Mouse (Mus musculus) limb, embryonic 10.5 days (tissue): Measurements from ENCODE around the gene Pop7. TPM values are rescaled to one million over a fixed set of nuclear protein-coding genes. Genes with fewer than 3 reads are reported as not detected.
A peak's percentile ranks its signal among the peaks of the same experiment; 100 is the strongest.

Experiments
- DNase-seq: peaks from one replicate; pipeline ENCODE4 v3.0.0-alpha.2; 2017; ENCODE audit warnings: low spot score
- H3K27ac ChIP-seq: fragments of 300-500 bp; sonication (generic); 2 replicates; pipeline ENCODE4 v1.5.1; 2016; ENCODE audit warnings: mild to moderate bottlenecking
- H3K27me3 ChIP-seq: fragments of 300-500 bp; sonication (generic); 2 replicates; pipeline ENCODE4 v1.6.1; 2016; ENCODE audit warnings: low read depth, mild to moderate bottlenecking; ENCODE audit not compliant: poor library complexity, severe bottlenecking
- H3K36me3 ChIP-seq: fragments of 300-500 bp; sonication (generic); 2 replicates; pipeline ENCODE4 v1.6.1; 2016; ENCODE audit warnings: mild to moderate bottlenecking, moderate library complexity
- H3K4me1 ChIP-seq: fragments of 300-500 bp; sonication (generic); 2 replicates; pipeline ENCODE4 v1.6.1; 2016
- H3K4me3 ChIP-seq: fragments of 300-500 bp; sonication (generic); 2 replicates; pipeline ENCODE4 v1.5.1; 2016; ENCODE audit warnings: mild to moderate bottlenecking, moderate library complexity
- H3K9me3 ChIP-seq: fragments of 300-500 bp; sonication (generic); replicated peaks from 2 replicates; pipeline ENCODE4 v1.6.1; 2016; ENCODE audit warnings: mild to moderate bottlenecking
- WGBS: fragments of 180-500 bp; shearing (Covaris S2); methylation state at CpG from one replicate; pipeline ENCODE4 v1.1.7; 2016; 5-methylcytosine and 5-hydroxymethylcytosine counted together
- polyA plus RNA-seq: library from polyadenylated mRNA; unstranded; fragments of >200 nt; fragmentation: Nextera tagmentation; extraction: Ambion mirVana; gene quantifications from 2 replicates; pipeline ENCODE4 v1.2.1, GENCODE M21; 2016

Gene Pop7
- polyA plus RNA-seq, 1 experiment from 2014 or later, result 53.2 TPM

DNA sequence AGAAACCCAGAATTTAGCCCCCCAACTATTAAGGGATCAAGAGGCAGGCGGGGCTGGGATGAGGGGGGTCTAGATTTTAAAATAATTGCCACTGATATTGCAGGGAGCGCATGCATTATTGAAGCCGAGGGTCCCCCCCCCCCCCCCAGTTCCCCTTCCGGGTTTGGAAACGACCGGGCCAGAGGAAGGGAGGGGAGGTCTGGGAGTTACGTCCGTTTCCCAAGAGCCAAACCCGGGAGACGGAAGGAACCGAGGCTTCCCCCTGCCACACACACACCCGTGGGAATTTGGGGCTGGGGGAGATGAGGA lies 30.4 kb upstream of the Pop7 start:
- under 1% methylated on average over 12 of the region's 12 CpGs for WGBS
- Histone ChIP-seq H3K36me3 (peaks cover 29% of the 10 kb centered on the region), H3K4me1 (peaks cover 41% of the 10 kb centered on the region), H3K27me3 (no peaks in the 10 kb centered on the region), H3K27ac (peak overlapping the region; percentile 97), H3K9me3 (no peaks in the 10 kb centered on the region), H3K4me3 (peak overlapping the region; percentile 77)
- no peak for DNase-seq

DNA sequence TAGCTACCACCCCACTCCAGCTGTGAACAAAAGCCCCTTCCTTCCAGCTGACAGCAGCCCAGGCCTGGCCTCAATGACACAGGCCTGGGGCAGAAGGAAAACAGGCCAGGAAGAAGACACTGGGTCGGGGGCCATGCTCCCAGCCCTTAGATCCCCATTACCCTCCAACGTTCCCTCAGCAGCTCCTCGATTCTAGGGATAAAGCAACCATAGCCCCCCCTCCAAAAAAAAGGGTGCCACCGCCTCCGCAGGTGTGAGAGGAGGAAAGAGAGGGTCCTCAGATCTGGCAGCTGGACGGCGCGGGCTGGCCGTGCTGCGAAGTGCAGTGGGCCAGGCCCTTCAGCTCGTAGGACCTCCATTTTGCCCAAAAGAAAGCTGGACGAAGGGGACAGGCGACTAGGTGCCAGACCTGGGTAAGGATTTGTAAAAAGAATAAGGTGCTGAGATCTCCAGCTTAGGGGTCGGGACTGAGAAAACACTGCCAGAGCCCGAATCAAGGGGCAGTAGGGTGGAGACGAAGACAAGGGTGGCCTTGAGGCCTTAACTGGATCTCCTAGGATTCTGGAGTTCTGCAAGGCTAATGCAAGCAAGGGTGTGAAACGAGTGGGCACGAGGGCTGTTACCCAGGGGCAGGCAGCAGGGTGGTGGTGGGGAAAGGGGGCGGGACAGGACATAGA lies 30.0 kb upstream of the Pop7 start:
- Histone ChIP-seq H3K4me3 (peak overlapping the region; percentile 77), H3K27me3 (no peaks in the 10 kb centered on the region), H3K36me3 (peaks cover 34% of the 10 kb centered on the region), H3K4me1 (peaks cover 41% of the 10 kb centered on the region), H3K9me3 (no peaks in the 10 kb centered on the region), H3K27ac (peak overlapping the region; percentile 97)
- peak; percentile 60 for DNase-seq
- WGBS, result 1% methylated on average over 19 of the region's 19 CpGs

DNA sequence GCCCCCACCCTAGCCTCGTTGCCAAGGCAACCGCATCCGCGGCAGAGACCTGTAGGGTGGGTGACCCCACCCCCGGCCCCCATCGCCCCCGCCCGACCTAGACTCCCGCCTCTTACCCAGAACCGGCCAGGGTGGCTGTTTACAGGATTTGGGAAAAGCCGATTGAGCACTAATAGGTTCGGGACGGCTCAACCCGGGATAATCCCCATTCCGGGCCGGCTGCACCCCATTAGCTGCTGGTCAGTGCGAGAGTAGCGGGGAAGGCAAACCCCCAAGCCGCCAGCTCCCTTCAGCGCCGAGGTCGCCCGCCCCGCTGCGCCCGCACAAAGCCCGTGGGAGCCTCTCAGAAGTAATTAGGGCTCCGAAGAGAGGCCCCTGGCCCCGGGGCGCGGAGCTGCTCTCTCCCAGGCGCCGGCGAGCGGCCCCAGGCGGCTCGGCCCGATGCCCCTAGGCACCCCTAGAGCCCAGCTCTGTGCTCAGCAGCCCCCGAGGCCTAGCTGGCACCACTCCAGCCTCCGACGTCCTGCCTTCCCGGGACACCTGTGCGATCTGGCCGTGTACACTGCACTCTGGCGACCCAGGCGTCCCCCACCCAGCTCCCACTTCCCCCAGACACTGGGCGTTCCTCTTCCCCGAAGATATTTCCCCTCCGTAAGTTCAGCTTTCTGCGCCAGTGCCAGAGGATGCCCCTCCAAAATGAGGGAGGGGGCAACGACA lies 29.3 kb upstream of the Pop7 start:
- DNase-seq, result peak; percentile 82
- Histone ChIP-seq H3K4me3 (peak overlapping the region; percentile 77), H3K27ac (peak overlapping the region; percentile 97), H3K9me3 (no peaks in the 10 kb centered on the region), H3K27me3 (no peaks in the 10 kb centered on the region), H3K36me3 (peaks cover 41% of the 10 kb centered on the region), H3K4me1 (peaks cover 43% of the 10 kb centered on the region)
- under 1% methylated on average over 51 of the region's 51 CpGs for WGBS

DNA sequence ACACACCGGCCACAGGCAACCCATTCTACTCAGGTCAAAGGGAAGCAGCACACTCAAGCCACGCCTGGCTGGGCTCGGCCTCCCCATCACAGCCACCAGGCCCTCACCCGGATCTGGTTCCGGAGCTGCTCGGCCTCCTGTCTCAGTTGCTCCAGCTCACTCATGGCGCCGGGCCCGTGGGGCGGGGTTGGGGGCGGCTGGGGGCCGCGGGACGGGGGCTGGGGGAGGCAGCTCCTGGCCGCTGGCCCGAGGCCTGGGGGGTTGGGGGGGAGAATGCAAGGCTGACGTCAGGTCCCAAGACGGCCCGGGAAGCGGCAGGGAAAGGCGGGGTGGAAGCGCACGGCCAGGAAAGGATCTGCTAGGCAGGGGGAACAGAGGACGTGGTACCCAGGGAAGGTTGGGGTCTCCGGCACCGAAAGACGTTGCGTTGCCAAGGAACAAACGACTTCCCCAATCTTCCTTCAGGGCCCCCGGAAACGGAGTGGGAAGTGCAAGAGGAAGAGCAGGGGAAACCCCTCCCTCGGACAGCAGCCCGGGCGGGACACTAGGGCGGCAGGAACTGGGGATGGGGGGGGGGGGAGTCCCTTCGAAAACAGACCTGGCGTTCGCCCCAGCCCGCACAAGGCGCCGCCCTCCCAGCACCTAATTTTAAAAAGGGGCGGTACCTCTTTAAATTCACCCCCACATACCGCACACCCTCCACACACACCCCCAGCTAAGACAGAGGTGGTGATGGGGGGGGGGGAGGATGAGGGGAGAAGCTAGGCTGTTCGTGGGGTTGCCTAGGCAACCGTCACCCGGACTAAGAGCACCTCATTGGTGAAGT lies 28.5 kb upstream of the Pop7 start:
- peaks cover 48% of the 10 kb centered on the region for H3K36me3 ChIP-seq
- H3K4me1 ChIP-seq, result peaks cover 48% of the 10 kb centered on the region
- 2% methylated on average over 40 of the region's 46 CpGs for WGBS

DNA sequence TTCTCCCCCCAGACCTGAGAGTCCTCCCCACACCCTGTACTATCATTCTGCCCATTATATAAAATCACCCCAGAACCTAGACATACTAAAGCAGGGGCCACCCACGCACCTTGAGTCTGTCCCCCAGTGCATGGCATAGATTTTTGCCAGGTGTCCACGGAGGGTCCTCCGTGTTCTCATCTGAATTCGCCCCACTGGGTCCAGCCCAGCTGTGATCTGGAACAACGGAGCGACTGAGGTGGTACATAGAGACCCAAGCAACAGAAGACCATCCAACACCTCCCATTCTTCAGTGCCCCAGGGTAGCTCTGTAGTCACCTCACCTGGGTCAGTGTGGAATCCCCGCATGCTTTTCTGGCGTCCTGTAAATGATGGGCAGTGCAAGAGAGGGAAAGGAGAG lies 27.8 kb upstream of the Pop7 start:
- no peak for DNase-seq

More for the DNA sequence above, 28.5 kb upstream of the Pop7 start:
- peak; percentile 65 for DNase-seq
- Histone ChIP-seq H3K4me3 (peak overlapping the region; percentile 77), H3K27ac (peak overlapping the region; percentile 97), H3K27me3 (no peaks in the 10 kb centered on the region), H3K9me3 (no peaks in the 10 kb centered on the region)

DNA sequence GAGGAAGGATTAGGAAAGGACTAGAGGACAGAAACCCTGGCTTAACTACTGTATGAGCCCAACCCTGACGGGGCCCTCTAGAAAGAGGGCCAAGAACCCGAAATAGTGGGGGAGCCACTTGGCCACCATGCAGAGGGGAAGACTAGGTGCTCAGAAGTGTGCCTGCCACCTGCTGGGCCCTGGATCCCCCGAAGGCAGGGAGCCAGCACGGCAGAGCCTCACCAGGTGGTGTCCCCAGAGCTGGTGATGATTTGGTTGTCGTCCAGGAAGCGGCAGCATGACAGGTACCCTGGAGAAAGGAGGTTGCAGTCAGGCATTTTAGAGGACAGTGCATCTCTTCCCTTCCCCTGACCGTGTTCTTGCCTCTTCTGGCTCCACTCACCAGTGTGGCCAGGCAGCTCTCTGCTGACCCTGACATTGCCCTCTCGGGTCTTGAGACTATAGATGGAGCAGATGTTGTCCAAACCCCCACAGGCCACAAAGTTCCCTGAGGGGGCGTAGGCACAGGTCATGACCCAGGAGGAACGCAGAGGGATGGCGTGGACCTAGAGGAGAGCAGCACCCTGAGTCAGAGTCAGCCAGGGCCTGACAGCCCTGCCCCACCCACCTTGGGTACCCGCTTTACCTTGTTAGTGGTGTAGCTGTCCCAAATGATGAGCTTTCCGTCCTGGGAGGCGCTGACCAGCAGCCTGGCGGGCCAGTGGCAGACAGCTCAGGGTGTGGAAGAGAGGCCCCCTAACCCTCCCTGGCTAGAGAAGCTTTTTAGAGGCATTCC lies 27.1 kb upstream of the Pop7 start:
- H3K36me3 ChIP-seq, result peaks cover 62% of the 10 kb centered on the region
- no peak for DNase-seq
- peaks cover 53% of the 10 kb centered on the region for H3K4me1 ChIP-seq
- H3K9me3 ChIP-seq, result no peaks in the 10 kb centered on the region
- H3K4me3 ChIP-seq, result peak overlapping the region; percentile 77; the same call in 1 of the 2 replicates
- no peaks in the 10 kb centered on the region for H3K27me3 ChIP-seq
- H3K27ac ChIP-seq, result no peak overlapping the region
- 77% methylated on average over 15 of the region's 15 CpGs for WGBS

More for the DNA sequence above, 27.8 kb upstream of the Pop7 start:
- H3K4me1 ChIP-seq, result peaks cover 53% of the 10 kb centered on the region
- no peaks in the 10 kb centered on the region for H3K9me3 ChIP-seq
- peak overlapping the region; percentile 97 for H3K27ac ChIP-seq
- H3K4me3 ChIP-seq, result peak overlapping the region; percentile 77
- no peaks in the 10 kb centered on the region for H3K27me3 ChIP-seq
- WGBS, result 80% methylated on average over 8 of the region's 8 CpGs
- peaks cover 56% of the 10 kb centered on the region for H3K36me3 ChIP-seq

DNA sequence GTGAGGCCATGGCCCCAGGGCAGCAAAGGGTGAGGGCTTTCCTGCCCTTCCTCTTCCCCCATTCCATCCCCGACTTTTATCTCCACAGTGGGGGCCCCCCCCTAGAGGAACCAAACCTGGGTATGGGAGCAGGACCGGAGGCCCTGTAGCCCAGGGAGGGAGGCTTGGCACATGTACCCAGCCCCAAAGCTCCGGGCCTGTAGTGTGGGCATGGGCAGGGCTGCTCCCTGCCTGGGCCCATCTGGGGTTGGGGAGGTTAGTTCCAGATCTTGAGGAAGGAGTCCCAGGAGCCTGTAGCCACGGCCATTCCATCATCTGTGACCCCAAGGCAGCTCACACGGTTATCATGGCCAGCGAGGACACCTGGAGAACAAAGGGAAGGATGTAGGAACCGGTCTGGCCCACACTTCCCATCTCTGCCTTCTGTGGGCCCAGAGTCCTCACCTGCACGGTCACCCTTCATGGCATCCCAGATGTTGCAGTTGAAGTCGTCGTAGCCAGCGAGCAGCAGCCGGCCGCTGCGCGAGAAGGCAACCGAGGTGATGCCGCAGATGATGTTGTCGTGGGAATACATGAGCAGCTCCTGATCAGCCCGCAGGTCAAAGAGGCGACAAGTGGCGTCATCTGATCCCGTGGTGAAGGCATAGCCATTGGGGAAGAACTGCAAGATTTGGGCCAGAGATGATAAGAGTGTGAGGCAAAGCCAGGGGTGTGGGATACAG lies 26.1 kb upstream of the Pop7 start:
- Histone ChIP-seq H3K4me1 (peaks cover 47% of the 10 kb centered on the region), H3K27ac (no peak overlapping the region), H3K4me3 (no peak overlapping the region; the same call in 1 of the 2 replicates), H3K36me3 (peaks cover 72% of the 10 kb centered on the region), H3K9me3 (no peaks in the 10 kb centered on the region), H3K27me3 (no peaks in the 10 kb centered on the region)
- no peak for DNase-seq
- WGBS, result 90% methylated on average over 22 of the region's 22 CpGs

DNA sequence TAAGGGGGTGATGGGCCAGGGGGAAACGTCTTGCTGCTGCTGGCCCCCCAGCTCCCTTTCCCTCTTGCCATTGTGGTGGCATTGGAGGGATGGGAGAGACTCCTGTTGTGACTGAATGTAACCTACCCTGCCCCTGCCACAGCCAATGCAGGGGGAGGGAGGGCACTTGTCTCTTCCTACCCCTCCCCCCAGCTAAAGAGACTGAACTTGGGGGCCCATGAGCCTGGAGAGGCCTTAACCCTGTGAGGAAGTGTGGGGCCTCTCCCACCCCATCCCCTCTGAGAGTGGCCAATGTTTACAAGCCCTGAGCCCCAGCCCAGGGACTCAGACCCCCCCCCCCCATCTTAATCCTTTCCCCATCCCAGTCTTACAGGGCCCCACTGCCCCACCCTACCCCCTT lies 25.1 kb upstream of the Pop7 start:
- Histone ChIP-seq H3K27ac (no peak overlapping the region), H3K4me3 (no peak overlapping the region), H3K9me3 (no peaks in the 10 kb centered on the region), H3K27me3 (no peaks in the 10 kb centered on the region), H3K4me1 (peaks cover 47% of the 10 kb centered on the region), H3K36me3 (peaks cover 82% of the 10 kb centered on the region)
- no peak for DNase-seq
- 78% methylated on average over 1 of the region's 1 CpGs for WGBS

DNA sequence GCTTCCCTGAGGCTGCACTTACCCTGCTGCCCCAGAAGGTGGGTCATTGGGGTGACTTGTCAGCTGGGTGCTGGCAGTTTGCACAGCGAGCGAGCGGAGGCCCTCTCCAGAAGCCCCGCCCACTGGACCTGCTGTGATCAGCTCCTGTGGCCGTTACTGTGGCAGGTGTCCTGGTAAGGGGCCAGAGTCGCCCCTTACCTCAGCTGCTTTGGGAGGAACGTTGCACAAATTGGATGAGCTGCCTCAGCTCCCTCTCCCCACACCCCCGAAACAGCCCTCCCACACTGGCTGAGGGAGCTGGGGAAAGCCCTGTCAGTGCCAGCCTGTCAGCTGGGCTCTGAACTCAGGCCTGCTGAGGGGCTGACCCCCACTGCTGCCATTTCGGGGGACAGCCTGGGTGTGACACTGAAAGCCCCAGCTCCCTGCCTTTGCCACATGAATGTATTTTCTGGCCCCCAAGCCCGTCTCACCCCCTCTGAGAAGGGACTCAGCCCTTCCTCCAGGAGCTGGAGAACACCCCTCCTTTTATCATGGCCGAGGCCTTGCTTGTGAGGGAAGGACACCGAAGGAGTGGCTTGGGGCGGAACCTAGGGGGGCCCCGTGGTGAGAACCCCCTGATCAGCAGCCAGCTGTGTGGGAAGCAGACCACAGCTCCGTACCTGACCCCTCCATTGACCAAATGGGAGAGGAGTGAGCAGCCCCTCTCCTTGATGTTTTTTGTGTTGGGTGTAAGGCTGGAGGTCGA lies 24.0 kb upstream of the Pop7 start:
- no peaks in the 10 kb centered on the region for H3K9me3 ChIP-seq
- peaks cover 93% of the 10 kb centered on the region for H3K36me3 ChIP-seq
- 55% methylated on average over 16 of the region's 16 CpGs for WGBS
- H3K27me3 ChIP-seq, result no peaks in the 10 kb centered on the region
- 0 out of 2 replicates have a peak overlapping the region, but pooled peaks have one; percentile 23 for H3K27ac ChIP-seq
- peak overlapping the region; percentile 22; the same call in 1 of the 2 replicates for H3K4me3 ChIP-seq
- peaks cover 37% of the 10 kb centered on the region for H3K4me1 ChIP-seq
- DNase-seq, result peak; percentile 41

DNA sequence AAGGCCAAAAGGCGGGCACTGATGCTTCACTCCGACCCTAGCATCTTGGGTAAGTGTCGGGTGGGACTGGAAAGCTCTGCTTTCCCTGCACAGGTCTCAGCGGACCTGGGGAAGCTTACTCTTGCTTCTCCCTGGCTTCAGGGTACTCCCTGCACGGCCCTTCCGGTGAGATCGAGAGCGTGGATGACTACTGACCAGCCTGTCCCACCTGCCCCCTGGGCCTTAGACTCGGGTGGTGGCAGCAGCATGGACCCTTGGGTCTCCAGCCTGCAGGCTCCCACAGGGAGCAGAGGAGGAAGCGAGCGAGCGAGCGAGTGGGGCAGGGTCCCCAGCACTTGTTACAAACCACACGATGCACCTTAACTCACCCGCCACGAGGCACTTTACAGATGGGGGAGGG lies 23.2 kb upstream of the Pop7 start:
- H3K4me1 ChIP-seq, result peaks cover 29% of the 10 kb centered on the region
- H3K4me3 ChIP-seq, result no peak overlapping the region
- DNase-seq, result no peak
- WGBS, result 84% methylated on average over 16 of the region's 16 CpGs
- H3K9me3 ChIP-seq, result no peaks in the 10 kb centered on the region
- H3K27me3 ChIP-seq, result no peaks in the 10 kb centered on the region
- H3K27ac ChIP-seq, result no peak overlapping the region
- peaks cover 98% of the 10 kb centered on the region for H3K36me3 ChIP-seq

DNA sequence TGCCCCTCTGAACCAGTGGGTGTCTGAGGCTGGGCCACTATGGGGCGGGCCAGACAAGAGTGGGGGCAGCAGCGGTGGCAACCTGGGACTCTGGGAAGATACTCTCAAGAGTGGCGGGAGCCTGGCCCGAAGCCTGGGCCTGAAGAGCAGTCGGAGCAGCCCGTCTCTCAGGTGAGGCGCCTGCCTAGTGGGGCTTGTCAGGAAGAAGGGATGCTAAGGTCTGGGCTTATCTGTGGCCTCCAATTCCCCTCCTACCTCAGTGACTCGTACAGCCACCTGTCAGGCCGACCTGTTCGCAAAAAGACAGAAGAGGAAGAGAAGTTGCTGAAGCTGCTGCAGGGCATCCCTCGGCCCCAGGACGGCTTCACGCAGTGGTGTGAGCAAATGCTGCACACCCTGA lies 22.4 kb upstream of the Pop7 start:
- 86% methylated on average over 13 of the region's 13 CpGs for WGBS
- Histone ChIP-seq H3K36me3 (peaks cover 100% of the 10 kb centered on the region), H3K27me3 (no peaks in the 10 kb centered on the region), H3K4me3 (no peak overlapping the region), H3K9me3 (no peaks in the 10 kb centered on the region), H3K4me1 (peaks cover 20% of the 10 kb centered on the region), H3K27ac (no peak overlapping the region)
- DNase-seq, result no peak
